Mouse (Mus musculus) right cerebral cortex, postnatal 14 days (tissue): ENCODE data around the gene Olfr868.

Experiments used
- DNase-seq: peaks from one replicate; pipeline ENCODE4 v3.0.0; 2022

The Olfr868 gene

GRCm38 (mm10) chr9:20098326-20098725 lies at the start of gene Olfr868:
Gene Olfr868, plus strand, starts transcription at chr9:20098626.
- DNase-seq = no peak

DNA sequence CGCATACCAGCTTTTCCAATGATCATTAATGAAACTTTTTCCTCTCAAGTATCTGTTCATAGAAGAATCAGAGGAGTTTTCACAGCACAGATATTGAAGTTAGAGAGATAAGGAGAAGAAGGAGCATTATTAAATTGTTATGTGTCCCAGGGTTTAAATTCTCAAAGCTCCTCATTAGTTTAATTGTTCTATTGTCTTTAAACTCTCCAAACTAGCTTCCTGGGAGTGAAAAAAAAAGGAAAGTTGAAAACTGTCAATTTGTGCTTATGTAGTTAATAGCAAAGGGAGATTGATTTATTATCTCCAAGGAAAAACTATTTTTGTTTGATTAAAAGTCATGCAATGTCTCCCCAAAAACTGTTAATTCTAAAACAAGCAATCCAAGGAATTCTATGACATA lies 41.0 kb upstream of the Olfr868 start, which contains the start of gene Olfr867:
Gene Olfr867 (minus strand): TSS at position 101 of the 400 bp plus-strand sequence.
- DNase-seq = no peak

DNA sequence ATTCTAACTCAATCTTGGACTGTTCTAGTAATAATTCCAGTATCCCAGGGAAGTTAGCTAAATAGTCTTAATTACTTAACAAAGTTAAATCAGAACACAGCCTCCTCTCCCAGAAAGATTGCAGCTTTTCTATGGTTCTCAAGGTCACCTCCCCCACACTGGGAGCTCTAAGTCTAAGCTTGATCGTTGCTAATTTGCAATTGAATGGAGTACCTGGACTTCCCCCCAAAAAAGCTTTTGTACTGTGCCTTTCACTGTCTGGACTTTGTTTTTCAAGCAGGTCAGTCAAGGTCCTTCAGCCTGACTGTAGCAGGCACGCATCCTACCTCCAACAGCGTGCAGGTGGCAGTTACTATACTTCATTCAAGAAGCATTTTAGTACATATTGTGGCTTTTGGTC lies 28.2 kb upstream of the Olfr868 start:
- DNase-seq = no peak

DNA sequence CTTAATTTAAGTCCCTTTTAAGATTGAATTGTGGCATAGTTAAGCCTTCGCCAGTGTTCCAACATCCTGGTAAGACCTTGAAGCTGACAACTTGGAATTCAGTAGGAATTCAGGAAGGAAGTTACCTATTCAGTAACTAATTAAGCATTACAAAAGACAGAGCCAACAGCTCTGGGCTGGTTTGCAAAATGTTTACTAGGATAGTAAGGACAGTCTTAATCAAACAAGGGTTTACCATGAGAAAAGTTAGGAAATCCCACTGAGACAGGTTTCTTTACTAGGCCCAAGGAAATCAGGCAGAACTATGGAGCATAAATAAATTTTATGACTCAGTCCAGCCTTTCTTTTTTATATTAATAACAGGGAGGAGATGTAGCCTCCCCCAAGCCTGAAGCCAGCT lies 27.1 kb upstream of the Olfr868 start:
- no peak for DNase-seq

DNA sequence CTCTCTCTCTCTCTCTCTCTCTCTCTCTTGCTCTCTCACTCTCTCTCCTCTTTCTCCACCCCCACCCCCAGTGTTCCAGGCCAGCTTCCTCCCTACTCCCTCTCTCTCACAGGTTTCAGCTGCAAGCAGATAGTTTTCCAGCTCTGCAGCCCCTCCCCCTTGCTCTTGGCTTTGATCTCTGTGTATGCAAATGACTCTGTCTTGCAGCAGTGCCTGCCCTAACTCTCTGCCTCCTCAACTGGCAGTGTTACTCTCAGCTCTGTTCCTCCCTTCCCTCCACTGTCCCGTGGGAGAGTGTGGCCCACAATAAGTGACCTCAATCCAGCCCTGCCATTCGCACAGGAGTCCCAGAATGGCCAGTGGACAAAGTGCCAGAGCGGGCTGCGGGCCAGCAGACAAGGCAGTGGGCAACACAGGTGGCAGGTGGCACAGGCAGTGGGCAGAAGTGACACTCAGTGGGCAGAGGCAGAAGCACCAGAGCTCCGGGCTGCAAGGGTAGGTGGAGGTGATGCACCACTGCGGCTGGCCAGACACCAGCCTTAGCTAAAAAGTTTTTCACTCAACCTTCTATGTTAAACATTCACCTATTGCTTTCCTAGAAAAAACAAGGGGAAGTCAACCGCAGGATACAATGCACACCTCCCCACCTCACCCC lies 24.8 kb upstream of the Olfr868 start:
- DNase-seq = no peak

DNA sequence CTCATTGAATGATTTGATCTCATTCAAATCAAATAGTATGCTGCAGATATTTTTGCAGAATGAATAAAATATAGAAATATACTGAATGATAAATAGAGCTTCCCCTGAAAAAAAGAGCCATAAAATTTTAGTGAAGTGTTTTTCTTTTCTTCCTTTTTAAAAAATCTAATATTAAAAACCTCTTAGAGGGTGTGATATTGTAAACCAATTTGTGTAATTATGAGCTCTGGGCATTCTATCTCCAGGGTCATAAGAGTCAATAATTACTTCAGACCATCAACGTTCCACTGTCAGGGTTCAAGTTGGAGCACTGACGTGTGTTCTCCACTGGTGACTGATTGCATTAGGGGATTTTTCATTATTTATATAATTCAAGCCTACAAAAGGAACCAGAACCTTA lies 30.3 kb downstream of the Olfr868 start, which contains the start of gene Olfr869:
Gene Olfr869 (plus strand): TSS at position 301 of the 400 bp plus-strand sequence.
- no peak for DNase-seq

- DNase-seq = no peak
These were observed 51.3 kb downstream of the Olfr868 start for GRCm38 (mm10) chr9:20149706-20150105.
